Comparison of ENCODE assay signal across 16 mouse cellular contexts in the genomic region with DNA sequence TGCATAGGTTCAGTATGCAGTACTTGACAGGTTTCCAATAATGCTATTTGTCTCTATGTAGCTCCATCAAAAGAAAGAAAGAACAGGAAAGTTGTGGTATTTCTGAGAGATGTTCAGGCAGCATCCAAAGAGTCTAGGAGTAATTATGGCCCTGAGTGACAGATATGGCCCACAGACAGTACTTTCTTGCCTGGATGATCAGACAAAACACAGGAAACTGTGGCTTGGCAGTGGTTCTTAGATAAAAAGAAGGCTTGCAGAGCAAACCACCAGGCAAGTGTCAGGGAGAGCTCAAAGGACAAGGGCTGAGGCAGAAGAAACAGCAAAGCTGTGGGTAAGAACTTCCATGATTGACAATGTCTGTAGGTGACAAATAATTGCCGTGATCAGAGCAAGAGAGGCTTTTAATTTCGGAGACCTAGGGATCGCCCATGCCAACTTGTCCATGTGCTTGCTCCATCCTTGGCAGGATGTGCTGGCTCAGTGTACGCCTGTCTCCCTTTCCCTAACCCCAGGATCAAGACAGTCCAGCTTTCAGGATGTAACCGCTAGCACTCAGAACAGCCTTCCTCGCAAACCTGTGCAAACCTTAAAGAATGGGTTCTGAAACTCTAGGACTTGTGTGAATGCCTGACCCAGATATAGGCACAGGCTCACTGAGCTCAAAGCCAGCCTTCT. TPM values are rescaled to one million over a fixed set of nuclear protein-coding genes. Genes with fewer than 3 reads are reported as not detected.
DNase-seq lines count a peak whose midpoint lies in the region; ATAC-seq and TF ChIP-seq lines count a peak whose summit lies in the region.
"Had no signal": no experiment of that assay in that cellular context is flagged by ENCODE, and none has a peak within 500 bp of the region (broad histone marks: within the 10 kb centered on the region; RNA-seq: fewer than 3 reads in every experiment).

No protein-coding gene starts in this region.

- no peaks in the 10 kb centered on the region for H3K36me3 ChIP-seq in lung, embryonic 16.5 days (ENCODE audit: control insufficient read depth, insufficient read depth, low read length)
- H3K36me3 ChIP-seq: hindbrain, embryonic 10.5 days; intestine, embryonic 15.5 days; limb, embryonic 15.5 days had no signal

- no peak for DNase-seq in cerebellum, postnatal 4 days (ENCODE audit: low spot score in 2 of 2)
- no peak for DNase-seq in lung, adult 2 months
- peak; percentile 42 to 46 for DNase-seq in cerebellum, adult 18-20 months
- no peak for DNase-seq in spleen, postnatal 10 days (ENCODE audit: low spot score in 2 of 2)
- DNase-seq: thymus, adult 2 months had no signal

- no peaks in the 10 kb centered on the region for H3K4me1 ChIP-seq in lung, embryonic 16.5 days (replicated peaks; ENCODE audit: control insufficient read depth, insufficient read depth, low read length)
- peaks cover 5% of the 10 kb centered on the region for H3K4me1 ChIP-seq in lung, adult 2 months (ENCODE audit: control insufficient read depth, insufficient read depth, low read length)
- H3K4me1 ChIP-seq: intestine, embryonic 15.5 days; limb, embryonic 15.5 days had no signal

- H3K4me2 ChIP-seq in lung, embryonic 16.5 days (ENCODE audit: low read depth, low read length): no peak overlapping the region
- H3K4me2 ChIP-seq: intestine, embryonic 15.5 days; limb, embryonic 15.5 days had no signal

- TF ChIP-seq CTCF in lung, adult 2 months (IDR thresholded peaks at IDR 0.05; ENCODE audit: insufficient read depth, low read length): no peak

- WGBS in lung, embryonic 16.5 days: 81% methylated on average over 6 of the region's 6 CpGs
- WGBS in lung, adult 2 months: 73% methylated on average over 6 of the region's 6 CpGs

- H3K9me3 ChIP-seq in lung, embryonic 16.5 days (ENCODE audit: control insufficient read depth, low read length): no peaks in the 10 kb centered on the region; the same call in 1 of the 2 replicates
- H3K9me3 ChIP-seq: hindbrain, embryonic 10.5 days; intestine, embryonic 15.5 days; limb, embryonic 15.5 days had no signal

- no peak for TF ChIP-seq POLR2A in lung, adult 2 months (IDR thresholded peaks at IDR 0.05; ENCODE audit: borderline replicate concordance, extremely low read depth, low read depth, low read length)

- peak; percentile 58 for ATAC-seq in cerebellum, adult (ENCODE audit: insufficient number of reproducible peaks, low FRiP score, low TSS enrichment)
- ATAC-seq in lung, embryonic 16.5 days (ENCODE audit: low read depth): no peak
- peak; percentile 39; the same call in 1 of the 2 replicates for ATAC-seq in megakaryocyte progenitor cell, adult 5-6 weeks (replicated peaks; ENCODE audit: poor library complexity)
- no peak for ATAC-seq in erythroblast, adult 5-6 weeks (replicated peaks; ENCODE audit: low FRiP score, poor library complexity, severe bottlenecking)
- ATAC-seq: CD4-positive, CD25-positive, alpha-beta regulatory T cell, adult 4 months; intestine, embryonic 15.5 days; midbrain, embryonic 16.5 days had no signal

- H3K27ac ChIP-seq in lung, embryonic 16.5 days (ENCODE audit: low read length): 0 out of 2 replicates have a peak overlapping the region, but pooled peaks have one; percentile 13
- H3K27ac ChIP-seq: hindbrain, embryonic 10.5 days; intestine, embryonic 15.5 days; left cerebral cortex, adult 2 months; limb, embryonic 15.5 days; macrophage had no signal

- no peaks in the 10 kb centered on the region for H3K27me3 ChIP-seq in lung, embryonic 16.5 days (ENCODE audit: control insufficient read depth, insufficient read depth, low read depth, low read length)
- H3K27me3 ChIP-seq: intestine, embryonic 15.5 days; limb, embryonic 15.5 days had no signal

- no peak overlapping the region for H3K9ac ChIP-seq in lung, embryonic 16.5 days (ENCODE audit: low read length)
- H3K9ac ChIP-seq: intestine, embryonic 15.5 days; limb, embryonic 15.5 days had no signal

- no peak overlapping the region for H3K4me3 ChIP-seq in lung, embryonic 16.5 days (ENCODE audit: low read length)
- no peak overlapping the region for H3K4me3 ChIP-seq in lung, adult 2 months (replicated peaks; ENCODE audit: extremely low read depth, low read depth, low read length)
- H3K4me3 ChIP-seq: hindbrain, embryonic 10.5 days; intestine, embryonic 15.5 days; left cerebral cortex, adult 2 months; limb, embryonic 15.5 days had no signal

RNA-seq across cellular contexts. Expression of a gene that starts 35.1 kb away (rescaled TPM):
- polyA plus RNA-seq in lung, embryonic 16.5 days (2015; fragmentation: Nextera tagmentation; extraction: Ambion mirVana): 20.1 and 22.5 TPM in 2 replicates
- 32.4 and 45.9 TPM in 2 replicates for polyA plus RNA-seq in lung, adult 2 months (2012; rRNA removed)
- not detected in 2 replicates for total RNA-seq in megakaryocyte progenitor cell, adult 5-6 weeks (2015)
- total RNA-seq in megakaryocyte progenitor cell, adult 5-6 weeks (2017): not detected in 2 replicates
- not detected in 2 replicates for total RNA-seq in erythroblast, adult 5-6 weeks (2015; ENCODE audit: low replicate concordance)
- total RNA-seq in erythroblast, adult 5-6 weeks (2017; ENCODE audit: low replicate concordance): 0.14 TPM in 1 of 2 replicates, not detected in the other
- polyA plus RNA-seq: macrophage had no signal

Comparison
In these comparisons a context has a peak if more than half of its experiments do, and no peak if none do; other contexts are left out.
1. DNase-seq: peak in cerebellum, adult 18-20 months (2 of 2); none in cerebellum, postnatal 4 days (0 of 2), lung, adult 2 months (single experiment) and spleen, postnatal 10 days (0 of 2).
2. ATAC-seq: peak in cerebellum, adult (single experiment) and megakaryocyte progenitor cell, adult 5-6 weeks (single experiment); none in lung, embryonic 16.5 days (single experiment) and erythroblast, adult 5-6 weeks (single experiment).